Mouse (Mus musculus) frontal cortex, adult (tissue): Measurements from ENCODE around the gene Uimc1.
"Not testable (repeated sequence)": the region's sequence is repeated elsewhere in the genome, so short reads cannot be mapped to it uniquely, and the experiment has no call there.

Source experiments
- ATAC-seq: cut with Nextera tagmentation; 2 replicates; pipeline ENCODE4 v1.9.2; 2017; ENCODE audit warnings: mild to moderate bottlenecking, moderate library complexity, mixed read lengths; ENCODE audit not compliant: low TSS enrichment

The Uimc1 gene

DNA sequence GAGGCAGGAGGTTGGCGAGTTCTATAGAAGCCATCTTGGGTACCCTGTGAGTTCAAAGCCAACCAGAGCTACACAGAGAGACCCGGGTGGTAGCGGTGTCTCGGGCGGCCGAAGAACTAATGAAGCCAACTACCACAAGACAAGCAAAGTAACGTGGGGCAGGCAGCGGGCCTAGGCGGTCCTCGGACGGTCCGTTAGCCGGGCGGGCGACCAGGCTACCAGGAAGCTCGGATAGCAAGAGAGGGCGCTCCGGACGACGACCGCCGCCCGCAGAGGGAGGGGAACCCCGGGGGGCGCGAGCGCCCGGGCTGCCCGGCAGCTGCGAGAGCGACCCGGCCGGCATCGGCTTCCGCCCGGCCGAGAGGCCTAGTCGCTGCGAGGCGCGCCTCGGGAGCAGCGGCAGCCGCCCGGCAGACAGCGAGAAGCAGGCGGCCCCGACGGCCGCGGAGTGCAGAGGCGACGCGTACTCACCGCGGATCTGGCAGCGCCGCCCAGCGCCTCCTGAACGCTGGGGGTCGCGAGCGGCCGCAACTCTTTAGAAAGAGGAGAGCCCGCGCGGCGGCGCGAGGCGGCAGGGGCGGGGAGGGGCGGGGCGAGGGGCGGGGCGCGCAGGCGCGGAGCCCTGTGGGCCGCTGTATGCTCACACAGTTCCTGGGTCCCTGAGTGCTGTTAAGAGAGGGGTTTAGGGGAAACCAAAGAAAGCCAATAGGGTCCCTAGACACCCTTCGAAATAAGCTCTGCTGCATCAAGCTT lies at the start of gene Uimc1:
Uimc1 (minus strand) TSS at position 575 of the 753 bp plus-strand sequence.
- peak; percentile 83 for ATAC-seq

DNA sequence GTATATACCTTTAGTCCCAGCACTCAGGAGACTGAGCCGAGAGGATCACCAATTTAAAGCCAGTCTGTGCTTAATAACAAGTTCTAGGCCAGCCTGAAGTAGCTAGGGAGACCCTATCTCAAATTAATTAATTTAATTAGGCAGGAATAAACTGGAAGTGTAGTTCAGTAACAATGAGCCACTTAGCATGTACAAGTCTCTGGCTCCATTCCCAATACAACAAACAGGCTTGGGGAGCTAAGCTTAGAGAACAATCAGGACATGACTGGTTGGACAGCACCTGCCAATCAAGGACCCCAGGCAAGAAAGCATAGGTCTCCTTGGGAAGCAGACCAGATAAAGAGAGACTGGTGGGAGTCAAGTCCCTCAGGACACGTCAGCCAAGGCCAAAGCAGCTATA lies 40.2 kb upstream of the Uimc1 start:
- ATAC-seq: no peak

DNA sequence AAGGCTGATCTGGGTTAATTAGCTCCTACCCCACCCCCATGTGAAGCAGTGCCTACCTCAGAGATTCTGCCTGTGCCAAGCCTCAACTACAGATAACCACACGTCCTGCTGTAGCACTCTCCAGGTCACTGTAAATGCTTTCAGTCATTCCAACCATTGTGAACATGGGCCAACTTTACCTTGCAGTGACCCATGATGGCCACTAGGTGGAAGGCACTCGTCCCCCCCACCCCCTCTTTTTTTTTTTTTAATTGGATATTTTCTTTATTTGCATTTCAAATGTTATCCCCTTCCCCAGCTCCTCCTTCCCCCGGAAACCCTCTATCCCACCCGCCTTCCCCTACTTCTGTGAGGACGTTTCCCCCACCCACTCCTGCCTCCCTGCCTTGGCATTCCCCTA lies 35.3 kb upstream of the Uimc1 start:
- no peak for ATAC-seq

DNA sequence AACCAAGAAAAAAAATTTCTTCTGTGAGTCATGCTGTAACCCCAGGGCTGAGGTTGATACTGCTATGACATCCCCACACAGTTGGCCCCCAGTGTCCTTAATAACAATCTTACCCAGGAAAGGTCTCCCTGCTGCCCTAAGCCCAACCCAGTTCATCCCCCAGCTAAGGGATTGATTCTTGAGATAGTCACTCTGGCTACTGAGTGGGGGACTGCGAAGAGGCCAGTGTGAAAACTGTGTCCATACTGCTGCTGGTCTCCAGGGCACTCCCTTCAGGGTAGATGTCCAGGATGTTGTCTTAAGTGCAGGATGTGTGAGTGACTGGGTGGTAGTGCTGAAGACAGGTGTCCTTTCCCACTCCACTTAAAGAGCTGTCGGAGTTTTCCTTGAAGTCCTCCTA lies 33.3 kb upstream of the Uimc1 start, which contains the start of gene Gm17617:
Gm17617 (minus strand) TSS at position 101 of the 400 bp plus-strand sequence.
- ATAC-seq: no peak

DNA sequence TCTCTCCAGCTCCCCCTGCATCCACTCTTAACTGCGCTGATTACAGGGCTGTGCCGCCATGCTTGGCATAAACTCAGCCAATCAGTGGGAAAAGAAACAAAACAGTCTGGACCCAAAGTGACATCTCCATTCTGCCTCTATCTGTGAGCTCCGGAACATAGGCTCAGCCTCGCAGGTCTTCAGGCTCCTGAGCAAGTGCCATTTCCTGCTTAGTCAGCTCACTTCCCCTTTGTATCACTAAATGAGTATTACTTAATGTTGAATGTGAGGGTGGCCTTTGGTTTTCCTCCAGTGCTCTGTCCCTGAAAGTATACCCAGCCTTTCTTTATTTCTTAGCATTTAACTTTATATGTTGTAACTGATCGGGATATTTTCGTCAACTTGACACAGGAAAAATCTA lies 24.8 kb upstream of the Uimc1 start:
- no peak for ATAC-seq

DNA sequence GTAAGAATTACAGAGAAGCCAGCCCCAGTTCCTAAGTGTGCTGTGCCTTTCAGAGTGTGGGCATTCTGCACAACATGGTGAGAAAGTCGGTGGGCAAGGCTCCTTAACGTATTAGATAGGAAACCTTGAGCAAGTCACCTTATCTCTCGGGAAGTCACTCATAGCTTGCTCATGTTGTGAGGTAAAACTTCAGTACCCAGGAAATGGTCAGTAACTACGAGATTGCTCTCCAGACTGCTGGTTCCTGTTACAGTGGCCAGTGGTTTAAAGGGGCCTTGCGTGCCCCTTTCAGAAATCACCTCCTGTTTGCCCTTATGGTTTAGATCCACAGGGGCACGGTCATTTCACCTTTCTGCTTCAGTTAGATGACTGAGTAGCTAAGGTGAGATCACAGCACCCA lies 14.3 kb upstream of the Uimc1 start:
- ATAC-seq: no peak

DNA sequence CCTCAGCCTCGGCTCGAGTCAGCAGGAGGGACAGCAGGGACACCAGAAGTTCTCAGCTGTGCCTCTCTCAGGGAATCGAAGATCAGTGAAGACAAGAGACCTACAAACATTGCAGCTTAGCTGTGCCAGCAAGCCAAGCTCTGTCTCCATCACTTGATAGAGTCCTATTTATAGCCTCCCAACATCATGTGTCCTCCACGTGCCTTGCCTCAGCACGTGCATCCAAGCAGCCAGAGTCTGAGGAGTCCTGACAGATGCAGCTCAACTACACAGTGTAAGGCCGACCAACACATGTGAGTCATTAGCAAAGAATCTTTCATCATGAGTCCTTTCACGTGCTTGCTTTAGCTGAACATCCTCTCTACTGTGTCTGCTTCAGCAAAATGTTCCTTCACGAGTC lies 7.6 kb upstream of the Uimc1 start:
- no peak for ATAC-seq

DNA sequence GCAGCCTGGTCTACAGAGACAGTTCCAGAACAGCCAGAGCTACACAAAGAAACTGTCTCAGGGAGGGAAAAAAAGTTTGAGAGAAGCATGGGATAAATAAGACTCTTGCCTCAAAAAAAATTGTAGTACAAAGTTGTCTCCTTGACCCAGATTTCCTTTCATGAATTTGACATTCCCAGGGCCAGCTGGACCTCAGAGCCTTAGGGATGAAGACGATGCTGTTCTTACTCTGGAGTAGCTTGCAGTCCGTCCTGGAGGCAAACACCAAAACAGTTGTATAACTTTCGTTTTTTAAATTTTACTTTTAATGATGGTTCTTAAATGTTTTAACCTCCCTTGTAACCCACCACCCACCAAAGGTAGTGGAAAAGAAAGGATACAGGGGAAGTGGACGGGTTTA lies 7.0 kb upstream of the Uimc1 start:
- no peak for ATAC-seq

DNA sequence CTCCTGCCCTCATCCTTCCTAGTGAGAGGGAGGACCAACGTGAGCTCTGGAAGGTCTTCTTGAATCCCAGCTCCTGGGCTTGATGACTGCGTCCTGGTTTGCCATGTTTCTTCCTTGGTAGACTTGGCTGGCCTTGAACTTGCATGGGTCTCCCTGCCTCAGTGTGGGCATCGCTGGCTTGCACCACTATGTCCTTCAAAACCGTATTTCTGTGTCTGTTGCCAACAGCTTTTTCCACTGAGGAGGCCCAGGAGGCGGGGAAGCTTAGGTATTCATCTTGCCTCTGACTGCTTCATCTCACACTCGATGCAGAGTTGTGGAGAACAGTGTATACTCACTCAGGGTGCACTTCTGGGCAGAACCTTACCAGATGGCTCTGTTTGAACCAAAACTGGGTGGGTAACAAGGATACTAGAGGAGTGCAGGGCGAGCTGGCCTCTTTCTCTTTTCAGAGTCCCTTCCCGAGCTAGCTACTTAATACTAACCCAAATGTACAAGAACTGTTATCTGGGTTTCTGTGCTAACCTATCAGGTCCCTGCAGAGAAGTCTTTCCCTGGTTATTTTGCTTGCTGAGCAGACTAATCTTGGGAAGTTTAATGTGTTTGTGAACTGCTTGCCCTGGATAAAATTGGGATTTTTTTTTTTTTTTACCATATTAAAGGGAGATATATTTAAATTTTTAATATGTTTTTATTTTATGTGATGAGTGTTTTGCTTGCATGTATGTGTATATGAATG lies 6.0 kb upstream of the Uimc1 start:
- ATAC-seq: no peak

DNA sequence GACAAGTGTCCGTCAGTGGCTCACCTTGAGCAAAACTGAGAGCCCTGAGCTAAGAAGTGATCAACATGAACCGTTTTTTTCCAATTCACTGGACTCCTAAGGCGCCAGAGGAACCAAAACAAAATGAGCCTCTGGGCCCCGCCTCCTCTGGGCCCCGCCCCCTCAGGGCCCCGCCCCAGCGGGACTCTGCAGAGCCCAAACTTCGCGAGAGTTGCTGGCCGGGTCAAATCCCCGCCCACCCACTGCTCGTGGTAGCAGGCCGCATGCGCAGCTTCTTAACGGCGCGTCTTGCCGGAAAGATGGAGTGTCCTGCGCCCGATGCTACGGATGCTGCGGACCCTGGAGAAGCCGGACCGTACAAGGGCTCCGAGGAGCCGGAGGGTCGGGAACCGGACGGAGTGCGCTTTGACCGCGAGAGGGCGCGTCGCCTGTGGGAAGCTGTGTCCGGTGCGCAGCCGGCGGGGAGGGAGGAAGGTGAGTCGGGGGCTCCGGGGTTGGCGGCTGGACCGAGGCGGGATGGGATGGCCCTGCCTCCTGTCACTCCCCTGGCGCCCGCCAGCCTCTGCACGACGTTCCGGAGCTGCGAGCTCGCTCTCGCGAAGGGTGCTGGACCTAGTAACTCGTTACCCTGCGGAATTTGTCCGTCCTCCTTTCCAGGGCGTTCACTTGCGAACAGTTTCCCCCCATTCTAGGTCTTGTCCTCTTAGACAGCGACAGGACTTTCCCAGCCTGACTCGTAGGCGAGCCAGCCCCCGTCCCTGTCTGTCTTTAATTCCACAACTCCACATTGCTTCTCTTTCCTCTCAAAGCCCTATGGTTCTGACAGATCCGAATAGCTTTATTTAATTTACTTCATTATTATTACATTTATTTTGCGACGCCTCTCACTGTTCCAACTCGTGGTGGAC lies 5.2 kb upstream of the Uimc1 start, which contains the start of gene Zfp346:
Zfp346 (plus strand) TSS at position 267 of the 908 bp plus-strand sequence.
- peak; percentile 91 for ATAC-seq

DNA sequence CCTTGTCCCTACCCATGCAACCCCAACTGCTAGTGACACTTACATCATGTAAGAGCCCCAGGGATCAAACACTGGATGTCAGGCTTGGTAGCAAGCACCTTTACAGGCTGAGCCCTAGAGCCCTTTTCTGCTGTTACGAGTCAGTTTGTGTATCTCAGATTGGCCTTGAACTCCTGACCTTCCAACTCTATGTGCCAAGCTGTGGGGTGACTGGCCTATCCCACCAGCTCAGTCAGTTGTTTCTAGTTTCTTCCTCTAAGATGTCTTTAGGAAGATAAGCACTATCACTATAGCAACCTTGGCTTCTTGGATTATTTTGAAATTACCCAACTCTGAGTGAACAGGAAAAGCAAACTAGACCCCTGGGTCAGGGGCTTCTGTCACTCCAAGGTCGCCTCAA lies 3.3 kb upstream of the Uimc1 start:
- ATAC-seq: no peak

DNA sequence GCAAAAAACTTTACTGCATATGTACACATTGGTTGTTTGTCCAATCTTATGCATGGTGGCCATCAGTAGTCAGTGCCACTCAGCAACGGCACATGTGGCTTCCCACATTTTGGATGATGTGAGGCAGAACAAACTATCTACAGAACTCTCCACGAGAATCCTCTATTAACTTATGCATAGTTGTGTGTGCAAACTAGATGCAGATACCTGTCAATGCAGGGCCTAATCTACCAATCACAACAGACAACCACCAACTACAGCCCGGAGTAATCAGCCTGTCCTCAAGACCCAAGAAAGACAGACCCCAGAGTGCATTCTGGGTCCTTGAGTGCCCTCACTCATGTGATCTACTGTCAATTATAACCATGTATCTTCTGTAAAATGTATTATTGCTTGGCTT lies 2.3 kb upstream of the Uimc1 start:
- no peak for ATAC-seq

DNA sequence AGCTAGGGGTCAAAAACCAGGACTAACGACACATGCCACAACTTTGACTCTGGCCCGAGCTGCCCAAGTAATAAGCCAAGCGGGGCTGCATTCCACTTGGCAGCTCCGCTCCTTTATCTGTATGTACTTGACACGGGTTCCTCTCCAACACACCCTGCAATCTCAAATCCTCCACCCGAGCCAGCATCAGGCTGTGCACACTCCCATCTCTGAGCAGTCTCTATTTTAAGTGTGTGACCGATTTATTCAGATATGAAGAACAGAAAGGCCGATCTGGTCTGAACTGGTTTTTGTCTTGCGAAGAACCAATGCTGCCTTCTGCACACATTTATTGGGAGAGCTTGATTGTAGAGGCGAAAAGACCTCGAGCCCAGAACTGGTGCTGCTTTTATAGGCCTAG lies 1.5 kb upstream of the Uimc1 start:
- no peak for ATAC-seq

DNA sequence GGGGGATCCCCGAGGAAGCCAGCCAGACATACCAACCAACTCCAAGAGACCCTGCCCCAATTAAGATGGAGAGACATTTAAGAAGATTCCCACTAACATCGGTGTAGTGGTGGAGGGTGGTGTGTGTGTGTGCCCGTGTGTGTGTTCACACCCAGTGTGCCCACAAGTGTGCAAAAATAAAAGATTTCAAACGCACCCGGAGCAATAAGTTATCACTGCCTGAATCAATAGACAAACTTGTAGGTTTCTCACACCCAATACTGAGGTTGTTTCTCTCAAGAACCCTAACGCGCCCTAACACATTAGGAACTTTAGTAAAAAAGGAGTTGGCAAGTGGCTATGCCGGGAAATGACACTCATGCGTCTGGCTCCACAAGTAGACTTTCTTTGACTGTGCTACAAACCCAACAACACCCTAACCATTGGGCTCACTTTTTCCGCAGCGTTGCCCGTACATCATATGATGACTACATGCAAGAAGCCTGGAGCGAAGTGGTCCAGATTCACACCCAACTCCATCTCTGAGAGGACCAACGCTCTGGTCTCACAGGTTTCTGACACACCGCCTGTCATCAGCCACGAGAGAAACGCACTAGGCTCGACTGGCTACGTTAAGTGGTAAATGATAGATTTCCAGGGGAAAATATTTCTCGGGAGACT lies 904 bp downstream of the Uimc1 start:
- peak; percentile 44; the same call in 1 of the 2 replicates for ATAC-seq

DNA sequence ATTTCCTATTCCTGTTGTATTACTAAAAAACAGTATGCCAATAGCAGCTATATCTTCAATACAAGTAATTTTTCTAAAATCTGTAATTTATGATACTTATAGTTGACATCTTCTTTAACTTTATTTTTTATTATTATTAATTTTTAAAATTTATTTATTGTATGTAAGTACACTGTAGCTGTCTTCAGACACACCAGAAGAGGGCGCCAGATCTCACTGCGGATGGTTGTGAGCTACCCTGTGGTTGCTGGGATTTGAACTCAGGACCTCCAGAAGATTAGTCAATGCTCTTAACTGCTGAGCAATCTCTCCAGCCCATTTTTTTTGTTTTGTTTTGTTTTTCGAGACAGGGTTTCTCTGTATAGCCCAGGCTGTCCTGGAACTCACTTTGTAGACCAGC lies 2.3 kb downstream of the Uimc1 start:
- ATAC-seq: not testable (repeated sequence)

DNA sequence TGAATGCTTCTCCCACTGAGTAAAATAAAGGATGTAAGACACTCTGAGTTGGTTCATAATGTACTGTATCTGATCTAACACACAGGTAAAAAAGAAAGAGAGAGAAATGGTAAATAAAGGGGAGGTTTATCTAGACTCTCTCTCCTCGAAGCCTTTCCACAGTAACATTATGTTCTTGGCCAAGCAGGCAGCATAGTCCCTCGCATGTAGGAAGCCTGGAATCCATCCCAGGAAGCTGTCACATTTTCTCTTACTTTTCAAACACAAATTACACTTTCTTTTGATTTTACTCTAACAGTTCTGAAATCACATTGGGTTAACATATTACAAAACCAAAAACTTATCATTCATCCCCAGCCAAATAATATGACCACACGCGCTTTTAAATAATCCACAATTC lies 7.5 kb downstream of the Uimc1 start:
- peak; percentile 90; the same call in 1 of the 2 replicates for ATAC-seq

DNA sequence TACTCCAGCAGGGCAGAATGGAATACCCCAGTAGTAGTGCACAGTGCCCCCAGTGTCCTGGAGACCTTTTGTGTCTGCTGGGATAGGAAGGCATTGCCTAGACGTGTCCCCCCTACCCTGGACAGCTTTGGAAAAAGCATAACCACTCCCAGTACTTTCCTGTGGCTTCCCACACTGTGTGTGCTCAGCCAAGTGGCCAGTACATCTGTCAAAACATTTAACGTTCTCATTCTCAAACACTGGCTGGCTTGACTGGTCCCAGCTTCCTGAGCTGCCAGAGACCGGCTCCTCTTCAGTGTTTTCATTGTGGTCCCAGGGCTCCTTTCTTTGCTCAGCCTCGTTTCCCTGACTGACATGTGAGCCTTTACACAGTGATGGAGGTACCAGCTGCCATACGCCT lies 24.5 kb downstream of the Uimc1 start:
- ATAC-seq: no peak

DNA sequence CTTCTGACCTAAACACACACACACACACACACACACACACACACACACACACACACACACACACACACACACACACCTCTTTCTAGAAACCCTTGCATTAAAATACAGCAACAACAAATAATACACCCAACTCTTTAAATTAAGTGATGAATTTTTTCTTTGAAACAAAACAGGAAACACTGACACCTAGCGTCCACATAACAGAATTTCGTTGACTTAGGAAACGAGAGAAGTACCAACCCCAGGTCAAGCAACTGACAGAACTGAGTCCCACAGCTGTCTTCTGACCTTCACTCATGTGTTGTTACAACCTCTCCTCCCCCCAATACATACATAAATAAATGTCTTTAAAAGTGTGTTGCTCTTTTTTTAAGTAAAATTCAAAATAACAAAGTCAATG lies 28.8 kb downstream of the Uimc1 start:
- ATAC-seq: no peak

DNA sequence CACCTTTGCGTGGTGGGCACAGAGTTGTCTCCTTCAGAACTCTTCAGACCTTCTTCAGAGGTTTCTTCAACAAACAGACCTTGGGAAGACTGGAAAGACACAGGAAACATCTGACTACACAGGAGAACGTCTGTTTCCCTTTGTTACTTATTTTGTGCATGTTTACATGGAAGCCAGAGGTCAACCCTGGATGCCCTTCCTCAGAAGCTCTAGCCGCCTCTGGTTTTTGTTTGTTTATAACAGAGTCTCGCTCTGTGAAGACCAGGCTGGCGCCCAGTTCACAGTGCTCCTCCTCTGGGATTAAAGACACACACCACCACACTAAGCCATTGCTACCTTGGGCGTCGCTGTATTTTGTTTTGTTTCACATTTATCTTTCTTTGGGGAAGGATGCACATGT lies 30.4 kb downstream of the Uimc1 start:
- no peak for ATAC-seq

DNA sequence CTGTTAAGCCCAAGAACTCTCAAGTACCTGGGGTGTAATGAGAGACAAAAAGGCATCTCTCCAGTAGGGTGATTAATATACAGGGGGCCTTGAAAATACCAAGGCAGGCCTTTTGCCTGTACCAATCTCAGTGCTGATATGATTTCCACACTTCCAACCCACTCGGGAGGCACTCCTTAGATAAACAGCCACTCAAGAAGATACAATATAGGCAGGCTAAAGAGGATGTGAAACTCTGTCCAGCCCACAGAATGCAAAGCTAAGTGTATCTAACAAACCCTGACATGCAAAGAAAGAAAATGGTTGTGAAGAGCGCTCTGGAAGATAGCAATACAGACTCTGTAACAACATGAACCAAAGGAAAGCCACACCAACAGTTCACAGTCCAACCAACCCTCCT lies 36.8 kb downstream of the Uimc1 start:
- no peak for ATAC-seq

DNA sequence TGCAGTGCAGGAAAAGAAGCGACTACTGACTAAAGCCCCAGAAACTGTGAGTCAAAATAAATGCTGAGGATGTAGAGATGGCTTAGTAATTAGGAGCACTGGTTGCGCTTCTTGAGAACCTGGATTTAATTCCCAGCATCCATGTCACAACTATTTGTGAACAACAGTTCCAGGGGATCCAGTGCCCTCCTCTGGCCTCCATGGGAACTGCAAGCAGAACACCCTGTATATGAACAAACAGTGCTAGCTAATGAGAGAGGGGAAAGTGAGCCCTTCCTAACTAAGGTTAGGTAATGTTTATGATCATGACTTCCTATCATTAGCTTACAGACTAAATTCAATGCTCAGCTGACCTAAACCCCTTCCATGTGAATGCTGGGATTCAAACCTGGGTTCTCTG lies 42.1 kb downstream of the Uimc1 start:
- no peak for ATAC-seq

DNA sequence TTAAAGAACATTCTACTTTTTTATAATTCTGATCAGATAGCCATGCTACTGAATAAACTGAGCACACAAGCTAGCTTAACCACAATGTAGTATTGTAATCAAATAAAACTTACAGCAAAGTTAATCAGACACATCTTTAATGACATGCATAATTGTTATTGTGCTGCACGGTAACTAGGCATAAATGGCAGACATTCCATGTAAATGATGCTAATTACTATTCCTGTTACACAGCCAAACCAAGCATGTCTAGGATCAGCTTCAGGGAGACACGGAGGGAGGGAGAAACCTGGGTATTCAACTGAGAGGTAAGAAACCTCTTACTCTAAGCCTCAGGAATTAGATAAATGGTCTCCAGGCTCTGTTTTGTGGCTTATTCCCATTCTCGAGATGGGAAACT lies 52.4 kb downstream of the Uimc1 start:
- ATAC-seq: no peak
